Mouse (Mus musculus) splenic B cell, adult 2 months (primary cell): ENCODE results near the gene Aldh1l2.
A peak's percentile ranks its signal among the peaks of the same experiment; 100 is the strongest.

Experiments
- DNase-seq: peaks from one replicate; pipeline ENCODE4 v3.0.0-alpha.2; 2011; ENCODE audit warnings: low read depth, low spot score
- H3K27me3 ChIP-seq: 2 replicates; pipeline ENCODE4 v1.6.1; 2012; ENCODE audit warnings: mild to moderate bottlenecking, low read length, moderate library complexity, mixed read lengths; ENCODE audit not compliant: control insufficient read depth, poor library complexity, insufficient read depth, severe bottlenecking
- H3K36me3 ChIP-seq: 2 replicates; pipeline ENCODE4 v1.6.1; 2012; ENCODE audit warnings: mild to moderate bottlenecking, low read length, moderate library complexity, mixed read lengths; ENCODE audit not compliant: control insufficient read depth, poor library complexity, insufficient read depth, severe bottlenecking

Aldh1l2 gene

DNA sequence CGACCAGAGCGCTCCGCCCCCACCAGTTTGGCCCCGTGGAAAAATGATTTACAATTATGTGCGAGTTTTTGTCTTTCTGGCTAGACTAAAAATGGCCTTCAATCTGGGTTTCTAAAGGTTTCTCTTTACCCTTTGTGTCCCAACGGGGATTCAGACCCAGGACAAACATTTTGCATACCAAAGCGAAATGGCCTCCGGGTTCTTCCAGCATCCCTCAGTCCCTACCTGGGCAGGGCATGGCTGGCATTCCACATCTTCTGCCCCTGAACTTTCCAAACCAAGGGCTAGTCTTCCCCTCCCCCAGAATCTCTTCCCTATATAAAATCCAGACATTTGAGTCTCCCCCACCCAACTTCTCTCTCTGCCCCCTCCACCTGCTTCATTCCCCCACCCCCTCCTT lies 20.2 kb downstream of the Aldh1l2 start:
- DNase-seq, result no peak
- Histone ChIP-seq H3K36me3 (no peaks in the 10 kb centered on the region), H3K27me3 (no peaks in the 10 kb centered on the region)

DNA sequence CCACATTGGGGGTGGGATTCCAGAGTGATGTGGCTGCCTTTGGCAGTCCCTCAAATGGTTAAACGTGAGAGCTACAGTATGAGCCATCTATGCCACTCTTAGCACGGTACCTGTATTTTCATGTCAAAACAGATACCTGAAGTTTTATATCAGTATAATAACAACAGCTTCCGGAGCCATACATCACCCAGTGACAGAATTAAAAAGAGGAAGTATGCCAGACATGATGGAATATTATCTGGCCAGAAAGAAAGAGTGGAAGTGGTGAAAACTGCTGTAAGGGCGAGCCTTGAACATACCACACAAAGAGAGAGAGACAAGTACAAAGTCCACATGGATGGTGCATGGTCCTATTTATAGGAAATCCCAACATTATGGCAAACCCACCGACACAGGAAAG lies 22.6 kb downstream of the Aldh1l2 start:
- no peak for DNase-seq
- H3K36me3 ChIP-seq, result no peaks in the 10 kb centered on the region
- H3K27me3 ChIP-seq, result no peaks in the 10 kb centered on the region

DNA sequence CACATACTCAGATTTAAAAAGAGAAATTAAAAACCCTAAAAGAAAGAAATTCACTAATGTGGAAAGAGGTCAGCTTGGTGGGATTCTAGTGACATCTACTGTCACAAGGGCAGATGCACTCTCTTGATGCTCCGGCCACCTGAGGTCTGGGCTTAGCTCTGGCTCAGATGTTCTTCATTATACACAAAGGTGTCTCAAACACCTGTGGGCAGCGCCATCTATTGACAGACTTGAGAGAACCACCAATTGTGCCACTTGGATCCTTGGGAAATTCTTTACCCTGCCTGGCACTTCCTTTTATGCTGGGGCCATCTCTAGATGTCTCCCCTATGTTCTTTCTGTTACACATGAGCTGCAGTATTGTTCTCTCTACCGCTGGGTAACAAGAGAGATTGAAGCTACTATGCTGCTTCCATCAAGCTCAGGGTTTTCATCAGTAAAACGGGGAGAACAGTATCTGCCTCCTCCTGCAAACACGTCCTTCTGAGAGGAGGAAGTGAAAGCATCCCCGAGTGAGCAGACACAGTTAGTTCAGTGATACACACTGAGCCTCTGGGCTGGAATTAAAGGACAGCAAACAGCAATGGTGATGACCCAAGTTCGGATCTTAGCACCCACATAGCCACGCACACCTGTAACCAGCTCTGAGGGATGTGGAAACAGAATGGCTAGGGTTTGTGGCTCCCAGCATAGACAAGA lies 24.8 kb downstream of the Aldh1l2 start:
- no peaks in the 10 kb centered on the region for H3K27me3 ChIP-seq
- DNase-seq, result peak; percentile 77
- no peaks in the 10 kb centered on the region for H3K36me3 ChIP-seq

DNA sequence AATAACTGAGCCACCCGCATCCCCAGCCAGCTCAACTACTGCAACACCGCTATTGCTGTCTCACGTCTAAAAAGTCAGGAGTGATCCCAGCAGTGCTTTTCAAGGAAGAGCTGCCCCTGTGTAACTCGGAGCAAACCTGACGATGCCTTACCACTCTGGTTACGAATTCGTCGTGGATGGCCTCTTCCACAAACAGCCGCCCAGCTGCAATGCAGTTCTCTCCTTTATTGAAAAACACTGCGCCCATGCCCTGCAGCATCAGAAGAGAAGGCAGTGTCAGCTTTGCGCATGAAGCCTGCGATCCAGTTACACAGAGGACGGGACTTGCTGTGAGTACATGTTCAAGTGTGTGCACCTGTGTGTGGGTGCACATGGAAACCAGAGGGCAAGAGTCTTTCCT lies 36.6 kb downstream of the Aldh1l2 start:
- H3K27me3 ChIP-seq, result no peaks in the 10 kb centered on the region
- DNase-seq, result no peak
- H3K36me3 ChIP-seq, result no peaks in the 10 kb centered on the region

DNA sequence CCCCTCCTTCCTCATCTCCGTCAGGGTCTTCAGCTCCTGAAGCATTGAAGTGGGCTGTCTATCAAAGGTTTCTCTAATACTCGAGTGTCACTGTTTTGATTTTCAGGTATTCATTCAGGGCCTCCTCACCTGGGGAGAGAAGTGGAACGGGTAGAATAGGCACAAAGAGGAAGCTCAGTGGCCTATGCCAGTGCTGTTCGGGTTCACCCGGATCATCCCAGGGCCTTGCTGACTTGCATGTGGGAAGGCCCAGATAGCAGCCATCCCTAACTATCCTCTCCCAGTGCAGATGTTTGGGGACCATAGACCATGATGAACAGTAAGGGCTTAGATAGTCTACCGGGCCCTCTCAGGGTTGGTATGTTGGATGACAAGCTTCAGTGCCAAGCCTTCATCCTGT lies 43.4 kb downstream of the Aldh1l2 start:
- Histone ChIP-seq H3K36me3 (no peaks in the 10 kb centered on the region), H3K27me3 (no peaks in the 10 kb centered on the region)
- no peak for DNase-seq

DNA sequence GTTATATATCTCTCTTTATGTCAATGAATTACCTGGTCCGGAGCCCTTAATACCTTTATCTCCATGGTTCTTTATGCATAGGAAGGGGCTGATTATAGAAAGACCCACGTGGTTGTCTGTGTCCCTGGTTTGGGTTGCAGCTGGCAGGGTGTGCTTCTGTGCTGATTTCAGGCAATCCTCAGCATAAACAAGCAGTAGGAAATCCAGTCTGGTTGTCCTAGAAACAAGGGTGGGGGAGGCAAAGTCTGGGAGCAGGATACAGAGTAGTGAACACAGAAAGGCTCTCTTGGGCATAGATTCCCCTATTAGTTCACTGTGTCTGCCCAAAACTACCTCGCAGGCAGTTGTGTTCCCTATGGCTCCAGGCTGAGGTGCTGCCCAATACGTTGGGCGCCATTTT lies 56.7 kb downstream of the Aldh1l2 start:
- H3K36me3 ChIP-seq, result no peaks in the 10 kb centered on the region
- H3K27me3 ChIP-seq, result no peaks in the 10 kb centered on the region

DNA sequence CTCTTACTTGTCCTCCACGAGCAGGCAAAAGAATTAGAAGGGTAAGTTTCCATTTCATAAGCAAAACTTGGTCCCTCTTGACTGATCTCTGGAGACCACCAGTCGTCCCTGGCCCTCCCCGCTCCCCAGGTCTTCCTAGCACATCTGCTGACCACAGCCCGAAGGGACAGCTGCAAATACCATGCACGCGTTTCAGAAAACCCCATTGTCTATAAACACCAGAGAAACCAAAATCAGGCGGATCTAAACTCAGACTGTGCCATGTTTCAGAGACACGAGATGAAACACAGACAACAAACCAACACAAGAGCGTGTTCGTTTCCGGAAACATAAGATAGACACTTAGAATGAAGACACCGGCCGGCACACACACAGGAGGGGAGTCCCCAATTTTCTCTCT lies 58.7 kb downstream of the Aldh1l2 start:
- no peak for DNase-seq
- Histone ChIP-seq H3K27me3 (no peaks in the 10 kb centered on the region), H3K36me3 (no peaks in the 10 kb centered on the region)

More for the DNA sequence above, 56.7 kb downstream of the Aldh1l2 start:
- no peak for DNase-seq

DNA sequence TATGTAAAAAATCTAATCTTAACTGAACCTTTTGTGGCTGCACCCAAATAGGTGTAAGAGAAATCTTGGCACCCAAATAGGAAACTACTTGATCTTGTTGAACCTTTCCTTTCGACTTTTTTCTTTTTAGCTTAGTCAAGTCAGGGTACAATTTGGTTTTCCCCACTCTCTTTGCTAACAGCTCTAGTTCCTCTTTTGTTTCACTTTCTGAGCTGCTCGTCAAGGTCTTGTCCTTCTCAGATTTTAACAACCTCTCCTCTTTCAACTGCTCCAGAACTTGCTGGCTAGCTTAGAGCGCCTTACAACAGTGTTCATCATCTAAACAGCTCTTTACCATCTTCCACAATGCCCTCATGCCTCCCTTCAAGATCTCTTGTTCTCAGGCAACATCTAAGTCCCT lies 76.4 kb downstream of the Aldh1l2 start:
- no peaks in the 10 kb centered on the region for H3K36me3 ChIP-seq
- peak; percentile 3 for DNase-seq
- H3K27me3 ChIP-seq, result no peaks in the 10 kb centered on the region

DNA sequence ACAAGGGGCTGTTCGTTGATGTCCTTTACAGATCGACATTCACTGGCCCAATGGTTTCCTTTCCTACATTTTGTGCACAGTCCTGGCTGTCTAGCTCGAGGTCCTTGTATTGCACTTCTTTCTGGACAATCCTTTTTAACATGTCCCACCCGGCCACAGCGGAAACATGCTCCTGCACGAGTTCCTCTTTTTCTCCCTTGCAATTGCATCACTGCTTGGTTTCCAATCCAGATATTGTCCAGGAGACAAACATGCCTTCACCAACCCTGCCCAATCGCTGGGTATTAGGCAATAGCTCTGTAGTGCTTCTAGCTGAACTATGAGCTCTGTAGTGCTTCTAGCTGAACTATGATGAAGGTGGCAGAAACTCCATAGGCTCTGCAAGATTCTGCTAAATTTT lies 85.4 kb downstream of the Aldh1l2 start:
- Histone ChIP-seq H3K36me3 (no peaks in the 10 kb centered on the region), H3K27me3 (no peaks in the 10 kb centered on the region)
- no peak for DNase-seq
